Mouse (Mus musculus) granulocyte monocyte progenitor cell, adult 5-6 weeks (primary cell): ENCODE data around the gene Catsper2. TPM values are rescaled to one million over a fixed set of nuclear protein-coding genes. Genes with fewer than 3 reads are reported as not detected.

Source experiments
- ATAC-seq: replicated peaks from 2 replicates; pipeline ENCODE4 v1.8.0; 2016; ENCODE audit warnings: mild to moderate bottlenecking, moderate TSS enrichment, inconsistent platforms; ENCODE audit not compliant: poor library complexity, severe bottlenecking
- total RNA-seq, 2 experiments: library from RNA; stranded (forward) in 1 of 2; stranded (reverse) in 1 of 2; fragments of 200-712, 200-1000 nt in 1 of 2; fragments of >200 nt in 1 of 2; fragmentation: Nextera tagmentation in 1 of 2; gene quantifications; 2 replicates each; pipeline ENCODE4 v1.2.3; 2014 to 2017

The Catsper2 gene
- total RNA-seq (2014; fragmentation: Nextera tagmentation) = 1.3 TPM in 2 replicates
- total RNA-seq (2017) = 1.8 and 1.9 TPM in 2 replicates

GRCm38 (mm10) chr2:121413387-121414042 lies at the start of gene Catsper2, which contains the start of gene Pdia3:
Catsper2 (minus strand) TSS chr2:121413792.
Pdia3 (plus strand) TSS chr2:121413775.
- ATAC-seq = peak; percentile 88

GRCm38 (mm10) chr2:121460071-121460470 lies 46.5 kb upstream of the Catsper2 start:
- ATAC-seq = no peak

- peak; percentile 91 for ATAC-seq
These were observed 43.4 kb upstream of the Catsper2 start, which contains the start of gene Serinc4 for GRCm38 (mm10) chr2:121456692-121457642. Serinc4 (minus strand) TSS chr2:121456781.

GRCm38 (mm10) chr2:121455534-121455933 lies 41.9 kb upstream of the Catsper2 start:
- no peak for ATAC-seq

- ATAC-seq = no peak
These were observed 40.3 kb upstream of the Catsper2 start for GRCm38 (mm10) chr2:121453917-121454316.

GRCm38 (mm10) chr2:121452990-121453389 lies 39.4 kb upstream of the Catsper2 start, which contains the start of gene Hypk:
Hypk (plus strand) TSS chr2:121453290.
- ATAC-seq = no peak

GRCm38 (mm10) chr2:121452361-121452760 lies 38.8 kb upstream of the Catsper2 start:
- ATAC-seq = no peak

GRCm38 (mm10) chr2:121450093-121450492 lies 36.5 kb upstream of the Catsper2 start:
- peak; percentile 28 for ATAC-seq

GRCm38 (mm10) chr2:121449545-121450011 lies 36.0 kb upstream of the Catsper2 start:
- ATAC-seq = no peak

GRCm38 (mm10) chr2:121448739-121449535 lies 35.3 kb upstream of the Catsper2 start, which contains the start of gene Serf2:
Serf2 (plus strand) TSS chr2:121449195.
- peak; percentile 81 for ATAC-seq

- ATAC-seq = no peak
These were observed 34.5 kb upstream of the Catsper2 start for GRCm38 (mm10) chr2:121448136-121448535.

GRCm38 (mm10) chr2:121447006-121447405 lies 33.4 kb upstream of the Catsper2 start:
- no peak for ATAC-seq

GRCm38 (mm10) chr2:121446506-121446905 lies 32.9 kb upstream of the Catsper2 start:
- ATAC-seq = no peak

- no peak for ATAC-seq
These were observed 31.5 kb upstream of the Catsper2 start for GRCm38 (mm10) chr2:121445117-121445516.

GRCm38 (mm10) chr2:121444178-121444577 lies 30.6 kb upstream of the Catsper2 start, which contains the start of gene Ell3:
Ell3 (minus strand) TSS chr2:121444278.
- no peak for ATAC-seq

- ATAC-seq = no peak
These were observed 29.4 kb upstream of the Catsper2 start for GRCm38 (mm10) chr2:121443068-121443349.

GRCm38 (mm10) chr2:121442259-121443067 lies 28.9 kb upstream of the Catsper2 start:
- peak; percentile 76 for ATAC-seq

GRCm38 (mm10) chr2:121441800-121442199 lies 28.2 kb upstream of the Catsper2 start:
- ATAC-seq = peak; percentile 9; the same call in 1 of the 2 replicates
